Mouse (Mus musculus): ENCODE measurements around the gene Agbl4.

Agbl4 gene

DNA sequence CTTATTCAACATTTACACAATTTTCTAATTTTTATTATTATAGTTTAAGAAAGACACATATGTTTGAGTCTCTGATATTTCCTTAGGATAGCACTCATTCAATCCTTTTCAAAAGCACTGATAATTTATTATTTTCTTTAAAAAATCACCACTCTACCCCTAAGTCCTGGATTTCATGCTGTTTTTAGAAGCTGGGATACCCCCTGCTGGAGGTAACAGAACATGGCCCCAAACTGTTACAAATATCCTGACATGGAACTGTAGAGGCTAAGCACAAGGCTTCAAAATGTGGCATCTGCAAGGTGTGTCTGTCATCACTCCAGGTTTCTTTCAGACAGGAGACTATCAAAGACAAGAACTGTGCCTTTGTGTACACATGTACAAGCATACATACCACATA is 859.5 kb downstream of the Agbl4 start:
- in situ Hi-C loops (cut with MboI, MseI), result no loop called here

DNA sequence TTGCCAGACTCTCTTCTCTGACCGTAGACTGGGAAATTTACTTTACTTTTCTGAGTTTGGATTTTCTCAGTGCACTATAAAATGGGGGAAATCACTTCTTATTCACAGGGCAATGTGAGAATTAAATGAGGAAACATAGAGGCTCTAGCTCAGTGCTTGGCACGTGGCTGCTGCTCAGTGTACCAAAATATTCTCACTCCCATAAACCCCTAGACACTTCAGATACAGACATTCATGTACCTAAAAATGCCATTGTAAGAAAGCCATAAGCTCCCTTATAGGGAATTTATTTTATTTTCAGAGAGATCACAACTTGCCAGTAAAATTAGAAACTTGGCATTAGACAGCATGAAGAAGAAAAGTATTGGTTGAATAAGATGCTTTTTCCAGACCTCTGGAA is 883.5 kb downstream of the Agbl4 start:
- in situ Hi-C loops (cut with MboI, MseI), result no loop called here

DNA sequence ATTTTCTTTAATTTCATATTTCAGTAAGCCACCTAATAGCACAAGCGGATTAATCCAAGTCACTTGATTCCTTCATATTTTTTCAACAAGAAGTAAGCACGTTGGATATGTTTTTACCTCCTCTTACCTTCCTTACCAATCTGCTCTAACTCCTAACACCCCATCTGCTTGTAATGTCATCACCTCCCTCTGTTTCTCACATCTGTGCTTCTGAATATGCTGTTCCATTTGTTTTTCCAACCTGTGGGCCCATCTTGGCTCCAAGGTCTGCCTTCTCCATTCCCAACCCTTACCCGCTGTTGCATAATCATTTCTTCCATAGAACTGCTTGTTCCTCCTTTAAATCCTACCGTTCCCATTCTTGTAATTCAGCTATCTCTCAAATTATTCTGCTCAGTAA is 884.4 kb downstream of the Agbl4 start:
- in situ Hi-C loops (cut with MboI, MseI), result no loop called here

DNA sequence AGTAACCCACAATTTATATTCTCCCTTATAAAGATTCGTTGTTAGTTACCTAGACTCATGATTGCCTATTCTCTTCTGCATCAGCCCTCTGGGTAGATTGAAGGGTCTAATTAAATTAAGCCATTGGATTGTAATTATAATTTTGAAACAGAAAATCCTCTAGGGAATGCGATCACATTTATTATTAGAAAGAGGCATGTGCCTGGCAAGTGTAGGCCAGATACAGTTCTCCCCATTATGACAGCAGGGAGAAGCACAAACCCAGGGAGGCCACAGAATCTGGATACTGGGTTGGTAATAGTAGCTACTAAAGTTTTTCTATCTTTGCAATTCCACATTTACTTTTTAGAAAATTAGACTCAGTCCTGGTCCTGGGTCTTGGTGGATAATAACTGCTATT is 887.2 kb downstream of the Agbl4 start:
- in situ Hi-C loops (cut with MboI, MseI), result no loop called here

DNA sequence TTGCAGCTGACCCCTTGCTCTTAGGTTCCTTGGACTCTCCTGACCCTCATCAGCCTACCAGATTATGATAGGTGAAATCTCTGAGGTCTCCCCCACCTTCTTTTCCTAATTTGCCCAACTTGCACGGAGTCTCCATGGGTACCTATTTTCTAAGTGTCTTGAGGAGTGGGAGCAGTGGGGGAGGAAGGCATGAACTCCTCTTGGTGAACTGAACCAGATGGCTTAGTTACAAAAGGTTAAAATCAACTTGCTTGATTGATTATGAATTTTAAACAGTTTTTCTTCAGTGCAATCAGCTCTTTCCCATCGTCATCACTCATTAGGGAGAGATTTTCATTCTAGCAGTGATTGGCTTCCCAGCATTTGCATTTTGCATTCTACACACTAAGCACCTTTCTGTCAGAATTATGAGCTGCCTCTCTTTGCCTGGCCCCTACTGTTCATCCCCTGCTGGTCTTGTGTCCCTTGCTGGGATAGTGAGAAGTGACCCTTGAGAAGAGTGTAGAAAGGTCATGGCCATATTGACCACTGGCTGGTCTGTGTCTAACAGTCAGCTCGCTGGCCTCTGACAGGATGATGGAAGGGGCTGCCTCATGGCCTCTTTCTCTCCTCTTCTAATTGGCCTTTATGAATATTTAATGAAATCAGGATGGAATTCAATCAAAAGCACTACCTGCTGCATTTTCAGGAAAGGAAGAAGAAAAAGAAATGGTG is 897.2 kb downstream of the Agbl4 start:
- in situ Hi-C loops (cut with MboI, MseI), result no loop called here

DNA sequence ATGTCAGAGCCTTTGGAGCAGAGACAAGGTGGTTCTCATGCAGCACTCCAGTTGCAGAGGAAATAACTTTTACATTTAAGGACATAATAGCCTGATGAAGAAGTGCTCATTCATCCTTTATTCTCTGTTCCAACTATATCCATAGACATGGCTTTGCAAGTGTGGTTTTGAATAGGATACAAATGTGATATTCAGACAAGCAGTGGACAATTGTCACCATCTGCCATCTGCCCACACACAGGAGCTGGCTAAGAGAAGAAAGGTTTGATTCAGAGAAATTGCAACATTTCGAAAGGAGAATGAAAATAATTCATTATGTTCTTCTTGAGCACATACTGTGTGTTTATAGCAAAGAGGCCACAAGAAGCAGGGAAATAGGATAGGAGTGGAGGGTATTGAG is 909.1 kb downstream of the Agbl4 start:
- in situ Hi-C loops (cut with MboI, MseI), result no loop called here

DNA sequence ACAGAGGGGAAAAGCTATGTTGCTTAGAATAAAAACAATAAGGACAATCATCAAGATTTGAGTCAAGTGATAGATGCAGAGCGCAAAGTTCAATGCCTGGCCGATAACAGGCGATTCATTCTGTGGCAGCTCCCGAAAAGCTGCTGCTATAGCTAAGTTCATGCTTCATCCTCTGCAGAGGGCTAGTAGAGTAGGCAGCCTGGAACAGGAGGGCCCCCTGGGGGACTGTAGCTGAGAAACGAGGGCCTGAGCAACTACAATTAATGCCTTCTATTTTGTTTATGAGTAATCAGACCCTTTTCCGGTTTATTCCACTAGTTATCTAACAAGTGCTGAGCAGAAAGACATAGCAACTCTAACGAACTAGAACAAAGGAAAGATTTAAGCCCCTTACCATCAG is 909.7 kb downstream of the Agbl4 start:
- in situ Hi-C loops (cut with MboI, MseI), result no loop called here

DNA sequence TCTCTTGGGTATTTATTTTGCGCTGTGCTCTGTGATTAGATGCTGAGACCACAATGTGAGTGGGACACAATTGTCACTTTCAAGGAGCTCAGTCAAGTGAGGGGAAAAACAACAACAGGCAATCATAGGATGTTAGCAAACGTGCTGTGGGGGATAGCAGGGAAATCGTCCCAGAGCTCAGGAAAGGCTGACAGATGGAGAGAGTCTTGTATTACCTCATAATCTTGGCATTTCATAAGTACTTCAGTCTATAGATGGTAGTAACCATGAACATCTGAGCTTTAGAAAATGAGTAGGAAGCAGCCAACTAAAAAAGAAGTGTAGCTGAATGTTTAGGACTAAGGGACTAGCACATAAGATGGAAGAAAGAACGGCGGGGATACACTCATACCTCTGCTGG is 910.2 kb downstream of the Agbl4 start:
- in situ Hi-C loops (cut with MboI, MseI), result no loop called here

DNA sequence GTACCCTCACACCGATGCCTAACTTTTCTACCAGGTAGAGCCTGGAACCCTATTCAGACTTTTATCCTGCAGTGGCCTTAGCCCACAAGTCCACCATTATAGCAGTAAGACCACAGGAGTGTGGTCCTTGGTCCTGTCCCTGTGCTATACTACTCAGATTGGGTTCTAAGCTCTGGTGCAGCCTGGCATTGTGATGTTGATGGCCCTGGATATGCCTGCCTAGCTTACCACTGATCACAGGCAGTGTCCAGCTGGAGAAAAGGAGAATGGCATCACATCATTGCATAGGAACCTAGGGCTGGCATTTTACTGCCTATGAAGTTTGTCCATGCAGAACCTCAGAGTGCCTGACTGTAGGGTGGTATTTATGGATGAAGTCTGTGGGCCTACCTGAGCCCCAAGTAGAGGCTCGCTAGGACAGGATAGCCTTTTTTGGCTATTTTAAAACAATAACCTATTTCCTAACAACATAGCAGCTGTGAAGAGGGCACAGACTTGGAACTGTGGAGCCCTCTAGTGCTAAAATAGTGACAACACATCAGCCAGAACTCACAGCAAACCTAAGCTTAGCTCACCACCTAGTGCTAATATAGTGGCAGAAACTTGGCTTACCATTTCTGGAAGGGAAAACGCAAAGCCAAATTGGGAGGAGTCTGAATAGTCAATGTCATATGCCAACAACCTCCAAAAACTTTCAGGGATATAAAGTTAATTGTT is 911.3 kb downstream of the Agbl4 start:
- in situ Hi-C loops (cut with MboI, MseI), result no loop called here

DNA sequence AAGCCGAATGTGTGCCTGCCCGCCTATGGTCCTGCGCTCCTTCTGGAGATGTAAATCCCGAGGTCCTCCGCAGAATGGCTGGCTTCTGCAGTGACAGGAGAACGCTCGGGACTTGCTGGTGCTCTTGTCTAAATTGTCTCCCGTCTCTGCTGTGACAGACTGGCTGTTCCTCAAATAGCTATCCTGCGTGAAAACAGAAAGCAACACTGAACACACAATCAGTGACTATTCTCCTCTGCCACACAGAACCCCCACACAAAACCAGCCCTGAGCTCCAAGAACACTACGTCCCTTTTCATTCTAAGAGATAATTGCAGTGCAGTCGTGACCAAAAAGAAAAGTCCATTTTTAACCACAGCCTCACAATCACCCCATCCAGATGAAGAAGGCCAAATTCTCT is 929.6 kb downstream of the Agbl4 start:
- in situ Hi-C loops (cut with MboI, MseI), result loop anchor here (5.0 kb wide), 1 partner anchor 295 kb away; no protein-coding TSS in a partner anchor

DNA sequence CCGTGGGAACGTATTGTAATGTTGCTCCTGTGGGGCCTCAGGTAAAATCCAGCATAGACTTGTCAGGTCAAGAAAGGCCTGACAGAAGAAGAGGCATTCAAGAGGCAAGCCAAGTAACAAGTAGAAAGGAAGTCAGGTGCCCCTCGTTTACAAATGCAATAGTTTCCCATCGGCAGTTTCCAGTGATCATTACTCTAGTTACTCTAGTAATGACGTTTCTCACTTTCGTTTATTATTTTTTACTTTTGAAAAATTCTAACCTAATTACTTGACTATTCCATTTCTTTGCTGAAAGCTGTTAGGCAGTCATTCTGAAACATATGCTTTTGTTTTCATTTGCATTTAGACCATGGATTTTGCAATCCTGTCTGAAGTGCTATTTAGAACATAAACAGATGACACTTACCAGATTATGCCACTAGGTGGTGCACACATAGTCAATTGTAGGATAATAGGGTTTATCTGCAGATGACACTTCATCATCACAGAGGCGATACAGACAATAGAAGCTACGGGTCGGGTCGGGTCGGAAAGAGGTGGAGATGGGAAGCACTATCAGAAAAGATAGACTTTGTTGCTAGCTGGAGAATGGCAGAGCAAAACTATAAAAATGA is 930.4 kb downstream of the Agbl4 start:
- in situ Hi-C loops (cut with MboI, MseI), result loop anchor here (5.0 kb wide), 1 partner anchor 294 kb away; no protein-coding TSS in a partner anchor

DNA sequence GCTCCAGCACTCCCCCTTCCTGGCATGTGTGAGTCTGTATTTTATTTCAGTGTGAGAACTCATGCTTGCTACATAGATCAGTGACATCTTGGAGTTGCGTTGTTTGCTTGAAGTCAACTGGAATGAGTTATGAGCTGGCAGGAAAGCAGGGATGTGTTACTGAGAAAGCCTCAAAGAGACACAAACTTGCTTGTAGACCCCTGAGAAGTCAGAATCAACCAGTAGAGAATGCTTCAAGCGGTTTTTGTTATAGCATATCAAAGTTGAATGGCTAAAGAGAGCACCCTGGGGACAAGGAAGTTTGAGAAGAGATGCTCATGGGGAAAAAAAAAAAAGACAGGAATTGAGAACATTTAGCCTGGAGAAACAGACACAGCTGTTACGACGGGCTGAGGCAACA is 932.0 kb downstream of the Agbl4 start:
- in situ Hi-C loops (cut with MboI, MseI), result loop anchor here (5.0 kb wide), 1 partner anchor 293 kb away; no protein-coding TSS in a partner anchor

DNA sequence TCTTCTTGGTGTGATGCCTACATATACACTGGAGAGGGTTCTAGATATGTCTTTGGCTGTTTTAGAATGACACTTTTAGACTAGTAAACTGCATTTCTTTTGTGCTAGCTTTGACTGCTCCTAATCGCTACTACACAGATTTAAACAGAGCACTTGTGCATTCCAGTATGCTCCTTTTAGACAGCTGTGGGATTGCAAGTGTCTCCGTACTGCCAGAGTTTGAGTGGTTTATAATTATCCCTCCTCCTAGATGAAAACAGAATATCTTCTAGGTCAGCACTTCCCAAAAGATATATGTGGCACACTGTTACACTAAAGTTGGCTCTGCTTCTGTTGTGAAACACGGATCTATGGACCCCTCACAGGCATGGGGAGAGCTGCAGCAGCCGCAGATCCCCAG is 935.4 kb downstream of the Agbl4 start:
- in situ Hi-C loops (cut with MboI, MseI), result no loop called here

DNA sequence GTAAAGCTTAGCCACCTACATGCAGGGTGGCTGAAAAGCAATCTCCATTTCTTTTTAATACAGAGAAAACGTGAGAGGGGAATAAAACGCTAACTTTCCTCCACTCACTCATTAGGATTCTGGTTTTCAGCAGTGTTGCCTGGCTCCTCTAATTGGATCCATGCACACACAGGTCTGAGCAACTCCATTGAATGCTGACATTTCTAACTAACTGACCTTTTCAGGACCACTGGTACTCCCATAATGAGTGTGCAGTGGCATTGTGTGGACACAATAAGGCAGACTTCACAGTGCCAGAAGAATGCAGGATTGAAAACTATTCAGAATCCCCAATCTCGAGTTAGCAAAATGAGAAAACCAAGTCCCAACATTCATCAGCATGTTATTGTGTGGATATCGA is 952.5 kb downstream of the Agbl4 start:
- in situ Hi-C loops (cut with MboI, MseI), result no loop called here

DNA sequence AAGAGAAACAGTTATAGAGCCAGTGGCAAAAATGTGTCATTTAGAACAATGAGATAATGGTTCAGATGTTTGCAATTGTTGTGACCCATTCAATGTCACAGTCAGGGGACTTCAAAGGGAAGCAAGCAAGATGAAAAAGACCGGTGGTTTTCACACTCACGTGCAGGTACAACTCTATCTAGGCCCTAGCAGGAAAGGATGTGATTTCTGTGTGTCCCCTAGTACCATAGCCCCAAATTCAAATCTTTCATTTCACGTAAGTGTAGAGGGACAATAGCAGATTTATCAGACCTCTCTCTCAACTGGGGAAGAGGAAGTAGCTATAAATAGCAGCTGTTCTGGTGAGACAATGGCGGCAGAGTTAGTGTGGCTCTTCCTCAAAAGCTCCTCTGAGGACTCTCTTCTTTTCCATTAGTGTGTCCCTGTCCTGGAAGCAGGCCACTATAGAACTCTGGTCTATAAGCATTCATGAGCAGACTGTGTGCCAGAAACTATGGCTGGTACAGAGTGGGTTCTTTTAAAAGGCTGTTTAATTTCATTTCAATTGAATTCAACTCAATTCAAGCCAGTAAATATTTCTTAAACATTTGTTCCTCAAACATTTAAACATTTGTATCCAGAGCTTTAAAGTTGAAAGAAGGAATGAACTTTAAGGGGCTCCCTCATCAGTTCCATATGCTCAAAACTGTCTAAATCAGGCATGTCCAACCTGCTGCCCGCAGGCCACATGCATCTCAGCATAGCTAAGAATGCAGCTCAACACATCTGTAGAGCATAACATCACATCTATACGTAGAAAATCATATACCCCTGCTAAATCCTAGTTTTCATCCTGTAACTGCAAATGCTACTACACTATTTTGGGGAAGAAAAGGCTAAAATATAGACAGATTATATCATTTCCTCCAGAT is 953.4 kb downstream of the Agbl4 start:
- in situ Hi-C loops (cut with MboI, MseI), result no loop called here

DNA sequence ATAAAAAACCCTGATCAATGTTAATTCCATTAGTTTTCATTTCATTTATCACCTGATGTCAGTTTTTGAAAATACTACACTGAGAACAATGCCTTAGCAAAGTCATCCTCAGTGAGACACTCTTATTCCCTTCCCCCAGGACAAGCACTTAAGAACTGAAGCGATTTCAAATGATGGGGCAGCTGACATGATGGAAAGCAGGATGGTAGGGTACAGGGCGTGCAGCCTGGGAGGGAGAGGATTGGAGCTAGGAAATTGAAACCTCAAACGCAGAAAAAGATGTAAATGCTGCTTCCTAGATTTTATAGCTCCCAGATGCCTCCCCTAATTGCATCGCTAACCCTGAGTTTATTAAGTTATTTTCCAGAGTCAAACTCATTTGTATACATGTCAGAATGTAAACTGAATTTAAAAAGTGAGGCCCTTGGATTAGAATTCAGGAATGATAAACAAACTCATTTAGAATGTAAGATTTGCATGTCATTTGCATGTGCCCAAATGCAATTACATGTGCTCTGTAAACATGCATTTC is 959.2 kb downstream of the Agbl4 start:
- in situ Hi-C loops (cut with MboI, MseI), result no loop called here

DNA sequence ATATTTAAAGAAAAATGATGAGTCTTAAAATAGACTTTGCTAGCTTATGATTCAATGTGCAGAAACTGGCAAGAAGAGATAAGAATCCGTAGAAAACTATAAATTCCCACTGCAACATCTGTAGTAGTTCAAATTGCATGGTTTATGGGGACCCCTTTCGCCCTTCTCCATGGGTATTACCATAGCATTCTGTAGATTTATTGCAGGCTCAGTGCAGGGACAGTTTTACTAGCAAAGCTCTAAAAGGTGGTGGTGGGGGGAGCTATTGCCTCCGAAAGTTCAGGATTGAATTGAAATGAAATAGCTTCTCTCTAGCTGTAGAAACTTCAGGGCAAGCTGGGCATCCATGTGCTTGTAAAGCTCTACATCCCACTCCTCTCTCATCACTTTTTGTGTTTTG is 959.7 kb downstream of the Agbl4 start:
- in situ Hi-C loops (cut with MboI, MseI), result no loop called here

DNA sequence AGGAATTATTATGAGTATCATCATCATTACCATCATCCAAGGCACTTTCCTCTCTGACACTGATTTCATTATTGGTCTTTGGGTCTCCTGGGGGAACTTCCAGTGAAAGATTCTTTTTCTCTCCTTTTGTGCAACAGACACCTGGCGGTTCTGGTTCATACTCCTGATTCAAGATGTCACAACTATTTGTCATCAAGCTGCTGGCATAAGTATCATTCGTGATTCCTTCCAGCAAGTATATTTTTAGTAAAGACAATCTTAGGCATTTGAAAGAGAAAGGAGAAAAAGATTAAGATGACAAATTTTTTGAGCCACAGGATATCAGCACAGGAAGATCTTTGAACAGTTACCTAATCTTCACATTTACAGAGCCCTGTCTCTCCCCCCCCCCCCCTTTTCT is 966.7 kb downstream of the Agbl4 start:
- in situ Hi-C loops (cut with MboI, MseI), result no loop called here

DNA sequence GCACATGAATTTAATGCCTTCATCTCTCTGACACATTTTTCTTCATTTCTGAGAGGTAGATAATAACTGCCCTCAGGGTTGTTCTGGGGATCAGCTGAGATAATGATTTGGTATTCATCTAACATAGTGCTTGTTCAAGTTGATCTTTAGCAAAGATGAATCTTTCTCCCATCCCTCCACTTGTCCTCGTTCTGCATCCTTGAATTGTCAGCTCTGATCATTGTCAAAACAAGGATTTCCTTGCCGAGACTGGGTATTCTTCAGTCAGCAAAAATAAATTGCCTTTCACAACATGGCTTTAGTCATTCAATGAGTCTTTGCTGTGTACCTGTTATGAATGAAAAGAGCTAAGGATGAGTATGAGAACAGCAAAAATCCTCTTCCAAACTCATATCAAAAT is 970.3 kb downstream of the Agbl4 start:
- in situ Hi-C loops (cut with MboI, MseI), result no loop called here

DNA sequence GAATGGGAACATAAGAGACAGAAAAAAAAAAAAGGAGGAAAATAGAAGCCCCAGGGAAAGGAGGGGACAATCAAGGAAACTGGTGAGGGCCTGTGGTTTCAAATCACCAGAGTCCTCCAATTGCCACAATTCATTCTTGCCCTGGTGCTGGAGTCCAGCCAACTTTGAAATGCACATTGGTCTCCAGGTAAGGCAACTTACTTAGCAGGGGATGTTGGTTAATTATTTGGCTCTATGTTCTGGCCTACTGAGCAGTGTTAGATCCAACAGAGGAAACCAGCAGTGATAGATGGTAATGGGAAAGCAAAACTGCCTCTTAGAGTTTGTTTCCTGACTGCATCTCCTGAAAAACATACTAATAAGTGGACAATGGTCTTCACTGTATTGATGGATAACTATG is 979.7 kb downstream of the Agbl4 start:
- in situ Hi-C loops (cut with MboI, MseI), result no loop called here

DNA sequence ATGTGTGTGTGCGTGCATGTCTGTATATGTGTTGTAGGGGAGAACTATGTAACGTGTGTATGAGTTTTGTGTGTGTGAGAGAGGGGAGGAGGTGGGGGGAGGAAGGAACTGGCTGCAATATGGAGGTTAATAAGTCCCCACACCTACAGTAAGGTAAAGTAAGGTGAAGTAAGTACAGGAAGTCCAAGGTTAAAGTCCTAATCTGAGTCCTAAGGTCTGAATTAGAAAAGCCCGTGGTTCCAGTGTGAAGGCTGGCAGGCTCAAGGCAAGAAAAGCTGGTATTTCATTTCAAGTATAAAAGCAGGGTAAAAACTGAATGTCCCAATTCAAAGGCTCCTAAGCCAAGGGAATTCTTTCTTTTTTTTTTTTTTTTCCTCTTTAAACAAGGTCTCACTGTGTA is 980.6 kb downstream of the Agbl4 start:
- in situ Hi-C loops (cut with MboI, MseI), result no loop called here

DNA sequence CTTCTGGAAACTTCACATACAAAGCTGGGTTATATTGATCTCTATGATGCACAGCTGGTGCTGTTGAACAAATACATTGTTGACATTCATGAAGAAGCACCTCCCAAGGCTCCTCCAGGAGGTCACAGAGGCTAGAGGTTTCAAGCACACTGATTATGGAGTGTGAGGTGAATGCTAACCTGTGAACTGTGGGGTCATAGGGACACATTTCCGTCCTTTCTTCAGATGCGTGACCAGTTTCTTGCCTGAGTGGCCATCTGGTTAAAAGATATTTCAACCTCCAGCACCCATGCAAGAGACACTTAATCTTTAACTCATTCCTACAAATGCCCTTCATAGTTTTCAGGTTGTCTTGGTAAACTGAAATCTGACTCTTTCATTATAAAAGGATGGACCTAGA is 985.6 kb downstream of the Agbl4 start:
- in situ Hi-C loops (cut with MboI, MseI), result no loop called here
